Mouse (Mus musculus) limb, embryonic 12.5 days (tissue): ENCODE measurements around the gene Gab1. TPM values are rescaled to one million over a fixed set of nuclear protein-coding genes. Genes with fewer than 3 reads are reported as not detected.

Source experiments
- ATAC-seq: fragments of 200-750 bp; cut with Nextera tagmentation; 2 replicates; pipeline ENCODE4 v1.8.0; 2017; ENCODE audit warnings: low read depth, moderate TSS enrichment; ENCODE audit not compliant: insufficient number of reproducible peaks, insufficient read depth, low FRiP score, low TSS enrichment
- H3K27ac ChIP-seq: fragments of 300-500 bp; sonication (generic); 2 replicates; pipeline ENCODE4 v1.5.1; 2016; ENCODE audit warnings: mild to moderate bottlenecking, moderate library complexity
- H3K27me3 ChIP-seq: fragments of 300-500 bp; sonication (generic); 2 replicates; pipeline ENCODE4 v1.6.1; 2016; ENCODE audit warnings: mild to moderate bottlenecking, moderate library complexity
- H3K36me3 ChIP-seq: fragments of 300-500 bp; sonication (generic); 2 replicates; pipeline ENCODE4 v1.6.1; 2016; ENCODE audit warnings: mild to moderate bottlenecking, moderate library complexity
- H3K4me1 ChIP-seq: fragments of 300-500 bp; sonication (generic); replicated peaks from 2 replicates; pipeline ENCODE4 v1.6.1; 2016
- H3K4me2 ChIP-seq: fragments of 300-500 bp; sonication (generic); 2 replicates; pipeline ENCODE4 v1.6.1; 2016; ENCODE audit warnings: mild to moderate bottlenecking, moderate library complexity
- H3K4me3 ChIP-seq: fragments of 300-500 bp; sonication (generic); replicated peaks from 2 replicates; pipeline ENCODE4 v1.5.1; 2016; ENCODE audit warnings: mild to moderate bottlenecking
- H3K9ac ChIP-seq: fragments of 300-500 bp; sonication (generic); replicated peaks from 2 replicates; pipeline ENCODE4 v1.6.1; 2016; ENCODE audit warnings: mild to moderate bottlenecking, moderate library complexity
- H3K9me3 ChIP-seq: fragments of 300-500 bp; sonication (generic); 2 replicates; pipeline ENCODE4 v1.6.1; 2016; ENCODE audit warnings: mild to moderate bottlenecking, moderate library complexity
- WGBS: fragments of 180-500 bp; shearing (Covaris S2); methylation state at CpG from one replicate; pipeline ENCODE4 v1.1.7; 2016; 5-methylcytosine and 5-hydroxymethylcytosine counted together
- polyA plus RNA-seq: library from polyadenylated mRNA; unstranded; fragments of >200 nt; fragmentation: Nextera tagmentation; extraction: Ambion mirVana; gene quantifications from 2 replicates; pipeline ENCODE4 v1.2.1, GENCODE M21; 2016

Gab1 gene
- polyA plus RNA-seq, 1 experiment from 2014 or later = 20.4 TPM

GRCm38 (mm10) chr8:80842514-80842913, 37.8 kb downstream of the Gab1 start:
- peak; percentile 34; the same call in 1 of the 2 replicates for ATAC-seq

GRCm38 (mm10) chr8:80840090-80840489, 40.2 kb downstream of the Gab1 start:
- H3K36me3 ChIP-seq = no peaks in the 10 kb centered on the region
- 80% methylated on average over 6 of the region's 6 CpGs for WGBS
- no peaks in the 10 kb centered on the region for H3K27me3 ChIP-seq
- H3K4me1 ChIP-seq = peaks cover 19% of the 10 kb centered on the region
- no peak for ATAC-seq
- H3K9ac ChIP-seq = no peak overlapping the region
- no peak overlapping the region for H3K27ac ChIP-seq
- H3K4me3 ChIP-seq = no peak overlapping the region
- no peaks in the 10 kb centered on the region for H3K9me3 ChIP-seq
- no peak overlapping the region for H3K4me2 ChIP-seq

More at GRCm38 (mm10) chr8:80842514-80842913, 37.8 kb downstream of the Gab1 start:
- WGBS = 75% methylated on average over 3 of the region's 3 CpGs
- Histone ChIP-seq H3K9ac (no peak overlapping the region), H3K36me3 (no peaks in the 10 kb centered on the region), H3K27me3 (no peaks in the 10 kb centered on the region), H3K9me3 (no peaks in the 10 kb centered on the region), H3K4me2 (no peak overlapping the region), H3K4me3 (no peak overlapping the region), H3K27ac (no peak overlapping the region), H3K4me1 (peaks cover 37% of the 10 kb centered on the region)

DNA sequence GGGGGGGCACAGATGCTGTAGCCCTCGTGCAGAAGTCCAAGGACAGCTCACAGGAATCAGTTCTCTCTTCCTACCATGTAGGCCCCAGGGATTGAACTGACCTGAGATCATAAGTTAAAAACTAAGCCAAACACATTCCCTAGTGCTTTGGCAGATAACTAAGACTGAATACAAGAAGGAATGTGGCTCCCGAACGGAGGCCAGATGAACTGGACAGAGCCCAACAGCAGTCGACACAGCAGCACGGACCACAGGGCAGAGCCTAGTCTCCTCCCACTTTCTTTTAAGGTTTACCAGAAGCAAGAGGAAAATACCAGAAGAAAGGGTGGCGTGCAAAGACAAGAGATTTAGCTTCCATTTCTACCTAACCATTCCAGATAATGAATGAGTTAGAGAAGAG, 42.1 kb downstream of the Gab1 start:
- H3K9ac ChIP-seq = no peak overlapping the region
- WGBS = 66% methylated on average over 6 of the region's 6 CpGs
- no peaks in the 10 kb centered on the region for H3K9me3 ChIP-seq
- no peaks in the 10 kb centered on the region for H3K27me3 ChIP-seq
- no peak overlapping the region for H3K4me2 ChIP-seq
- H3K4me3 ChIP-seq = no peak overlapping the region
- no peak overlapping the region for H3K27ac ChIP-seq
- H3K36me3 ChIP-seq = no peaks in the 10 kb centered on the region
- ATAC-seq = no peak
- peaks cover 11% of the 10 kb centered on the region for H3K4me1 ChIP-seq

GRCm38 (mm10) chr8:80835401-80835800, 44.9 kb downstream of the Gab1 start:
- no peak overlapping the region for H3K4me2 ChIP-seq
- H3K9me3 ChIP-seq = no peaks in the 10 kb centered on the region
- H3K36me3 ChIP-seq = no peaks in the 10 kb centered on the region
- H3K4me1 ChIP-seq = peaks cover 12% of the 10 kb centered on the region
- WGBS = 86% methylated on average over 6 of the region's 6 CpGs
- no peak overlapping the region for H3K27ac ChIP-seq
- no peak overlapping the region for H3K9ac ChIP-seq
- no peaks in the 10 kb centered on the region for H3K27me3 ChIP-seq
- H3K4me3 ChIP-seq = no peak overlapping the region
- ATAC-seq = no peak

DNA sequence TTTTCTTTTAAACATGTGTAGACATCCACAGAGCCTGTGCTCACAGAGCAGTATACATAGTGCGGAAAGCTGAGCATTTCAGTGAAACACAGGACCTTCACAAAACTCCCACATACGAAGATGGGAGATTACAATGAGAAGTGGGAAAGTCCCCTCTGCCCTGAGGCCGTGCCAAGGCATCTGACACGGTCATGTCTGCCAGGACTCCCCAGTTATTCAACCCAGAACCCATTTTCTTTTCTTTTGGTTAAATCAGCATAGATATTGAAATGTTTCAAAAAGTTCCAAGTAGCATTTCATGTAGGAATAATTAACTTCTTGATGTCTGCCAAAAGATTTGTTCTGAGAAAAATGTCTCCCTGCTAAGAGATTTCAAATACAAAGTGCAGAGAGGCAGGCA, 45.9 kb downstream of the Gab1 start:
- H3K4me2 ChIP-seq = no peak overlapping the region
- no peak overlapping the region for H3K27ac ChIP-seq
- peaks cover 16% of the 10 kb centered on the region for H3K4me1 ChIP-seq
- H3K9ac ChIP-seq = no peak overlapping the region
- no peak overlapping the region for H3K4me3 ChIP-seq
- no peaks in the 10 kb centered on the region for H3K27me3 ChIP-seq
- ATAC-seq = no peak
- no peaks in the 10 kb centered on the region for H3K36me3 ChIP-seq
- H3K9me3 ChIP-seq = no peaks in the 10 kb centered on the region
- WGBS = 80% methylated on average over 4 of the region's 4 CpGs

GRCm38 (mm10) chr8:80832534-80832933, 47.8 kb downstream of the Gab1 start:
- no peak overlapping the region for H3K9ac ChIP-seq
- H3K36me3 ChIP-seq = no peaks in the 10 kb centered on the region
- no peaks in the 10 kb centered on the region for H3K27me3 ChIP-seq
- H3K4me1 ChIP-seq = peaks cover 16% of the 10 kb centered on the region
- H3K4me2 ChIP-seq = no peak overlapping the region
- H3K9me3 ChIP-seq = no peaks in the 10 kb centered on the region
- H3K4me3 ChIP-seq = no peak overlapping the region
- H3K27ac ChIP-seq = no peak overlapping the region
- ATAC-seq = no peak

GRCm38 (mm10) chr8:80831876-80832524, 48.3 kb downstream of the Gab1 start:
- H3K9ac ChIP-seq = no peak overlapping the region
- H3K4me3 ChIP-seq = no peak overlapping the region
- H3K27ac ChIP-seq = no peak overlapping the region
- 92% methylated on average over 5 of the region's 5 CpGs for WGBS
- H3K9me3 ChIP-seq = no peaks in the 10 kb centered on the region
- no peak overlapping the region for H3K4me2 ChIP-seq
- no peak for ATAC-seq
- H3K4me1 ChIP-seq = peaks cover 16% of the 10 kb centered on the region
- H3K36me3 ChIP-seq = no peaks in the 10 kb centered on the region
- no peaks in the 10 kb centered on the region for H3K27me3 ChIP-seq

- Histone ChIP-seq H3K36me3 (no peaks in the 10 kb centered on the region), H3K4me1 (peaks cover 16% of the 10 kb centered on the region), H3K9ac (no peak overlapping the region), H3K9me3 (no peaks in the 10 kb centered on the region), H3K4me2 (peak overlapping the region; percentile 9; the same call in 1 of the 2 replicates), H3K27me3 (no peaks in the 10 kb centered on the region), H3K27ac (peak overlapping the region; percentile 75), H3K4me3 (no peak overlapping the region)
- 71% methylated on average over 11 of the region's 11 CpGs for WGBS
- ATAC-seq = peak; percentile 61; the same call in 1 of the 2 replicates
Observed at GRCm38 (mm10) chr8:80830724-80831566, 49.4 kb downstream of the Gab1 start.

DNA sequence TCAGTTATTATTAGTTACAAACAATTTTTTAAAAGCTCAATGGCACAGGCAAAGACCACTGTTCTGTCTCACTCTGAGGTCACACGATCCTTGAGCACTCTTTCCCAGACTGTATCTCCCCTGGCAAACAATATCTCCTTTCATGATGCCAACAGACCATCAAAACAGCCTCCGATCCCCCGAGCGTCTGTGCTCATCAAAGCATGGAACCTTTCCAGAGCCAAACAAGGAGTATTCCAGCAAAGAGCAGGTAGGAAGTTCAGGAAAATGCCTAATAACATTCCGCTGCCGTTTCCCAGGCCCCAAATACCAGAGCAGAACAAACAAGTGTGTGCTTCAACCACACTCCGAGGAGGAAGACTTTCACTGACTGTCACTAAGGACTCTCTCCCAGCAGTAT, 50.2 kb downstream of the Gab1 start:
- no peak overlapping the region for H3K4me3 ChIP-seq
- H3K9ac ChIP-seq = no peak overlapping the region
- H3K27me3 ChIP-seq = no peaks in the 10 kb centered on the region
- H3K4me1 ChIP-seq = peaks cover 16% of the 10 kb centered on the region
- H3K9me3 ChIP-seq = no peaks in the 10 kb centered on the region
- peak overlapping the region; percentile 9; the same call in 1 of the 2 replicates for H3K4me2 ChIP-seq
- WGBS = 71% methylated on average over 7 of the region's 7 CpGs
- H3K27ac ChIP-seq = peak overlapping the region; percentile 75
- no peak for ATAC-seq
- no peaks in the 10 kb centered on the region for H3K36me3 ChIP-seq

DNA sequence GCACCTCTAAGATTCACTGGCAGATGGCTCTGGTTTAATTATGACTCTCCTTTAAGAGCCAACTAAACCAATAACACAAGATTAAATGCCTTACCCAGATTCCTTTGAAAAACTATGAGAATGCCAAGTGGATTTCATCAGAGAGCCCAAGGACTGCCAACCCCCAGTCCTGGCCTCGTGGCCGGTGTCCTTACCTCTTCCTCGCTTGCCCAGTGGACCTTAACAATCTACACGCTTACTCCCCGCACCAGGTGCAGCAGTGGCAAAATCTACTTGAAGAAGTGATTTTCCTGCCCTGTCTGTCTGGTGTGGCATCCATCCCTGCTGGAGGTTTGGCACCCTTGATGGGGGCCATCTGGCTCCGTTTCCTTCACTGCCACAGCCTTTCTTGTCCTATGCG, 53.3 kb downstream of the Gab1 start:
- H3K4me1 ChIP-seq = peaks cover 32% of the 10 kb centered on the region
- no peak overlapping the region for H3K4me2 ChIP-seq
- H3K27me3 ChIP-seq = no peaks in the 10 kb centered on the region
- no peak overlapping the region for H3K27ac ChIP-seq
- H3K9ac ChIP-seq = no peak overlapping the region
- no peaks in the 10 kb centered on the region for H3K36me3 ChIP-seq
- H3K9me3 ChIP-seq = no peaks in the 10 kb centered on the region
- no peak overlapping the region for H3K4me3 ChIP-seq
- ATAC-seq = no peak
- WGBS = 88% methylated on average over 7 of the region's 7 CpGs

GRCm38 (mm10) chr8:80825136-80825535, 55.2 kb downstream of the Gab1 start:
- Histone ChIP-seq H3K9me3 (no peaks in the 10 kb centered on the region), H3K36me3 (no peaks in the 10 kb centered on the region), H3K27me3 (no peaks in the 10 kb centered on the region), H3K27ac (no peak overlapping the region), H3K4me2 (no peak overlapping the region), H3K9ac (no peak overlapping the region), H3K4me1 (peaks cover 34% of the 10 kb centered on the region), H3K4me3 (no peak overlapping the region)
- 79% methylated on average over 4 of the region's 4 CpGs for WGBS
- ATAC-seq = no peak
